Comparison of ENCODE assay signal across 24 mouse cellular contexts in the genomic region with DNA sequence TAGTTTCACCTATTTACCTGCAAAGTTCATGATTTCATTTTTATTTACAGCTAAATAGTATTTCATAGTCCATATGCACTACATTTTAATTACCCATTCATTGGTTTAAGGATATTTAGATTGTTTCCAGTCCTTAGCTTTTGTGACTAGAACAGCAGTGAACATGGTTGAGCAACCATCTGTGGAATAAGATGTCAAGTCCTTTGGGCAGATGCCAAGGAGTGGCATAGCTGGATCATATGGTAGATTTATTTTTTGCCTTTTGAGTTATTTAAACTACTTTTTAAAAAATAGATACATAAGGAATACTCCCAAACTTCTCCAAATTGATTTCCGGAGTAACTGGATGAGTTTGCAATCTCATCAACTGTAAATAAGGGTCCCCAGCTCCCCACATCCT.
"Had no signal": no experiment of that assay in that cellular context is flagged by ENCODE, and none has a peak within 500 bp of the region (broad histone marks: within the 10 kb centered on the region; RNA-seq: fewer than 3 reads in every experiment).

No protein-coding gene starts in this region.

- H3K4me2 ChIP-seq: heart, embryonic 12.5 days; hindbrain, embryonic 12.5 days; hindbrain, embryonic 15.5 days; intestine, embryonic 15.5 days; limb, embryonic 12.5 days; liver, embryonic 11.5 days; liver, embryonic 13.5 days had no signal

- H3K27ac ChIP-seq: heart, adult 2 months; hindbrain, embryonic 10.5 days; hindbrain, embryonic 12.5 days; hindbrain, embryonic 15.5 days; intestine, embryonic 15.5 days; layer of hippocampus, adult 2 months; left cerebral cortex, adult 2 months; limb, embryonic 10.5 days; limb, embryonic 12.5 days; liver, embryonic 13.5 days had no signal

- ATAC-seq: inflammation-experienced regulatory T-cells, adult 6 months; intestine, embryonic 15.5 days; intestine, postnatal 0 days had no signal

- DNase-seq: gastrocnemius, postnatal 14 days; gastrocnemius, postnatal 36 days; heart, adult 2 months; heart, postnatal 10 days; heart, postnatal 4 days; kidney, adult 18-20 months; kidney, adult 8-10 months; kidney, postnatal 10 days; kidney, postnatal 25 days; kidney, postnatal 4 days; liver; liver, embryonic 13.5 days had no signal

- H3K36me3 ChIP-seq: heart, embryonic 12.5 days; hindbrain, embryonic 10.5 days; hindbrain, embryonic 12.5 days; hindbrain, embryonic 15.5 days; intestine, embryonic 15.5 days; limb, embryonic 10.5 days; limb, embryonic 12.5 days; liver, embryonic 13.5 days had no signal

- H3K4me3 ChIP-seq: heart, adult 2 months; heart, embryonic 12.5 days; hindbrain, embryonic 10.5 days; hindbrain, embryonic 12.5 days; hindbrain, embryonic 15.5 days; intestine, embryonic 15.5 days; layer of hippocampus, adult 2 months; left cerebral cortex, adult 2 months; limb, embryonic 10.5 days; limb, embryonic 12.5 days; liver, embryonic 13.5 days had no signal

- H3K9me3 ChIP-seq: heart, embryonic 12.5 days; hindbrain, embryonic 10.5 days; hindbrain, embryonic 12.5 days; hindbrain, embryonic 15.5 days; intestine, embryonic 15.5 days; limb, embryonic 10.5 days; limb, embryonic 12.5 days; liver, embryonic 13.5 days had no signal

- H3K4me1 ChIP-seq: hindbrain, embryonic 10.5 days; hindbrain, embryonic 12.5 days; hindbrain, embryonic 15.5 days; intestine, embryonic 15.5 days; limb, embryonic 10.5 days; limb, embryonic 12.5 days; liver, embryonic 13.5 days had no signal

- H3K9ac ChIP-seq: heart, embryonic 12.5 days; hindbrain, embryonic 12.5 days; hindbrain, embryonic 15.5 days; intestine, embryonic 15.5 days; limb, embryonic 12.5 days; liver, embryonic 13.5 days had no signal

- H3K27me3 ChIP-seq: heart, embryonic 12.5 days; hindbrain, embryonic 12.5 days; hindbrain, embryonic 15.5 days; intestine, embryonic 15.5 days; limb, embryonic 12.5 days; liver, embryonic 13.5 days had no signal
